Mouse (Mus musculus): ENCODE measurements around the gene Hic2. TPM values are rescaled to one million over a fixed set of nuclear protein-coding genes. Genes with fewer than 3 reads are reported as not detected.

Hic2 gene
- total RNA-seq (2021) = 1 to 10 TPM; 1.1 to 1.3 TPM
- long read RNA-seq, experiment 1 = 0 reads
- long read RNA-seq, experiment 2 = 0 reads

GRCm38 (mm10) chr16:17232794-17233701, at the start of gene Hic2:
Gene Hic2 (plus strand): TSS chr16:17233572.
- intact Hi-C loops (cut with DNase I) = no loop called here

GRCm38 (mm10) chr16:17185475-17185874, 47.9 kb upstream of the Hic2 start:
- intact Hi-C loops (cut with DNase I) = no loop called here
- DNase-seq = no peak

More at GRCm38 (mm10) chr16:17232794-17233701, at the start of gene Hic2:
- peak; percentile 90 to 93 for DNase-seq

GRCm38 (mm10) chr16:17193823-17194222, 39.5 kb upstream of the Hic2 start:
- DNase-seq = no peak
- intact Hi-C loops (cut with DNase I) = no loop called here

- DNase-seq = no peak
- intact Hi-C loops (cut with DNase I) = no loop called here
Measured at GRCm38 (mm10) chr16:17200121-17200952, 33.0 kb upstream of the Hic2 start.

GRCm38 (mm10) chr16:17200953-17201707, 32.2 kb upstream of the Hic2 start:
- intact Hi-C loops (cut with DNase I) = no loop called here
- DNase-seq = peak; percentile 61 to 79

- DNase-seq = no peak
- intact Hi-C loops (cut with DNase I) = no loop called here
Measured at GRCm38 (mm10) chr16:17201977-17202376, 31.4 kb upstream of the Hic2 start.

GRCm38 (mm10) chr16:17202549-17202948, 30.8 kb upstream of the Hic2 start, which contains the start of gene Ube2l3:
Gene Ube2l3 (minus strand): TSS chr16:17202649.
- intact Hi-C loops (cut with DNase I) = no loop called here
- no peak for DNase-seq

GRCm38 (mm10) chr16:17204990-17205389, 28.4 kb upstream of the Hic2 start:
- no peak for DNase-seq

GRCm38 (mm10) chr16:17208389-17209361, 24.7 kb upstream of the Hic2 start, which contains the start of gene Rimbp3:
Gene Rimbp3 (plus strand): TSS chr16:17208603.
- intact Hi-C loops (cut with DNase I) = loop anchor here (5.0 kb wide), 2 partner anchors 61 to 76 kb away; partner anchors contain the start of genes Ccdc116 and Sdf2l1
- DNase-seq = peak; percentile 72 to 76

More at GRCm38 (mm10) chr16:17204990-17205389, 28.4 kb upstream of the Hic2 start:
- intact Hi-C loops (cut with DNase I) = loop anchor here (5.0 kb wide), 2 partner anchors 58 to 73 kb away; partner anchors contain the start of genes Ccdc116 and Sdf2l1

GRCm38 (mm10) chr16:17209404-17209960, 23.9 kb upstream of the Hic2 start:
- intact Hi-C loops (cut with DNase I) = loop anchor here (5.0 kb wide), 2 partner anchors 62 to 77 kb away; partner anchors contain the start of genes Ccdc116 and Sdf2l1
- no peak for DNase-seq

- peak; percentile 86 to 87 for DNase-seq
- intact Hi-C loops (cut with DNase I) = loop anchor here (2.0 to 5.0 kb wide), 3 partner anchors 61 to 78 kb away; partner anchors contain the start of genes Ccdc116 and Sdf2l1
Measured at GRCm38 (mm10) chr16:17209981-17210838, 23.2 kb upstream of the Hic2 start.

- intact Hi-C loops (cut with DNase I) = no loop called here
- no peak for DNase-seq
Measured at GRCm38 (mm10) chr16:17216934-17217633, 16.3 kb upstream of the Hic2 start.

GRCm38 (mm10) chr16:17220127-17220733, 13.1 kb upstream of the Hic2 start:
- no peak for DNase-seq
- intact Hi-C loops (cut with DNase I) = no loop called here

- DNase-seq = peak; percentile 94 to 97
- intact Hi-C loops (cut with DNase I) = no loop called here
Measured at GRCm38 (mm10) chr16:17222197-17222596, 11.2 kb upstream of the Hic2 start.

- intact Hi-C loops (cut with DNase I) = no loop called here
- no peak for DNase-seq
Measured at GRCm38 (mm10) chr16:17225584-17225983, 7.8 kb upstream of the Hic2 start.

- intact Hi-C loops (cut with DNase I) = no loop called here
- DNase-seq = no peak
Measured at GRCm38 (mm10) chr16:17226496-17226895, 6.9 kb upstream of the Hic2 start.
